Mouse (Mus musculus) forebrain, embryonic 12.5 days (tissue): ENCODE data around the gene Mapkapk3. TPM values are rescaled to one million over a fixed set of nuclear protein-coding genes. Genes with fewer than 3 reads are reported as not detected.

Source experiments
- ATAC-seq: fragments of 200-750 bp; cut with Nextera tagmentation; 2 replicates; pipeline ENCODE4 v1.8.0; 2017; ENCODE audit warnings: moderate TSS enrichment; ENCODE audit not compliant: low FRiP score
- H3K27ac ChIP-seq: fragments of 300-500 bp; sonication (generic); 2 replicates; pipeline ENCODE4 v1.5.1; 2016; ENCODE audit warnings: mild to moderate bottlenecking
- H3K27me3 ChIP-seq: fragments of 300-500 bp; sonication (generic); 2 replicates; pipeline ENCODE4 v1.6.1; 2016; ENCODE audit warnings: mild to moderate bottlenecking
- H3K36me3 ChIP-seq: fragments of 300-500 bp; sonication (generic); replicated peaks from 2 replicates; pipeline ENCODE4 v1.6.1; 2016; ENCODE audit warnings: mild to moderate bottlenecking
- H3K4me1 ChIP-seq: fragments of 300-500 bp; sonication (generic); 2 replicates; pipeline ENCODE4 v1.6.1; 2016
- H3K4me2 ChIP-seq: fragments of 300-500 bp; sonication (generic); 2 replicates; pipeline ENCODE4 v1.6.1; 2016; ENCODE audit warnings: mild to moderate bottlenecking, moderate library complexity
- H3K4me3 ChIP-seq: fragments of 300-500 bp; sonication (generic); replicated peaks from 2 replicates; pipeline ENCODE4 v1.5.1; 2016; ENCODE audit warnings: mild to moderate bottlenecking
- H3K9ac ChIP-seq: fragments of 300-500 bp; sonication (generic); 2 replicates; pipeline ENCODE4 v1.6.1; 2016; ENCODE audit warnings: mild to moderate bottlenecking
- H3K9me3 ChIP-seq: fragments of 300-500 bp; sonication (generic); 2 replicates; pipeline ENCODE4 v1.6.1; 2016
- WGBS: fragments of 180-500 bp; shearing (Covaris S2); methylation state at CpG from one replicate; pipeline ENCODE4 v1.1.7; 2016; 5-methylcytosine and 5-hydroxymethylcytosine counted together
- polyA plus RNA-seq: library from polyadenylated mRNA; unstranded; fragments of >200 nt; fragmentation: Nextera tagmentation; extraction: Ambion mirVana; gene quantifications from 2 replicates; pipeline ENCODE4 v1.2.1, GENCODE M21; 2016

The Mapkapk3 gene
- polyA plus RNA-seq, 1 experiment from 2014 or later = 3.7 TPM

DNA sequence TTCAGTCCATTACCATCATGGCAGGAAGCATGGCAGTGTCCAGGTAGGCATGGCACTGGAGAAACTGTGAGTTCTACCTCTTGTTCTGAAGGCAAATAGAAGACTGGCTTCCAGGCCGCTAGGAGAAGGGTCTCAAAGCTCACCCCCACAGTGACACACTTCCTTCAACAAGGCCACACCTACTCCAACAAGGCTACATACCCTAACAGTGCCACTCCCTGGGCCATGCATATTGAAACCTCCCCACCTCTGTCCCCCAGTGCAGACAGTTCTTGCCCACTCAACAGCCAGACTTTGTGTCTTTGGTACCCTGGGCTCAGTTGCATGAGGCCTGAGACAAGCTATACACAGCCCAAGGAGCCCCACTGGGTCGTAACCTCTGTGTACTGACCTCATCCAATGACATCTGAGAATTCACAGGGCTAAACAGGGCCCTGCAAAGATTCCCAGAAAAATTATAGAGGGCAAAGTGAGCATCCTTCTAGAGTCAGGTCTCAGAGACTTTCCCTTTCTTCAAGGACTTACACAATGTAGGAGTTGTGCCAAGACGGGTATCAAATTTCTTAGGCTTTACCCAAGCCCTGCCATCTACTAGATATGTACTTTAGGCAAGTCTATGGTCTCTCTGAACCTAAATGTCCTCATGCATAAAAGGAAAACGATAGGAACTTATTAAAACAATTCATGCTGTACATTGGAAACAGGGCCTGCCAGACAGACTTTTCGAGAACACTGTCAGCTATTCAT lies 8.3 kb downstream of the Mapkapk3 start:
- Histone ChIP-seq H3K9me3 (no peaks in the 10 kb centered on the region), H3K4me2 (no peak overlapping the region), H3K27ac (no peak overlapping the region), H3K27me3 (peaks cover 11% of the 10 kb centered on the region; the same call in 1 of the 2 replicates), H3K9ac (no peak overlapping the region), H3K36me3 (no peaks in the 10 kb centered on the region), H3K4me3 (no peak overlapping the region), H3K4me1 (peaks cover 23% of the 10 kb centered on the region)
- ATAC-seq = no peak
- 91% methylated on average over 5 of the region's 5 CpGs for WGBS

DNA sequence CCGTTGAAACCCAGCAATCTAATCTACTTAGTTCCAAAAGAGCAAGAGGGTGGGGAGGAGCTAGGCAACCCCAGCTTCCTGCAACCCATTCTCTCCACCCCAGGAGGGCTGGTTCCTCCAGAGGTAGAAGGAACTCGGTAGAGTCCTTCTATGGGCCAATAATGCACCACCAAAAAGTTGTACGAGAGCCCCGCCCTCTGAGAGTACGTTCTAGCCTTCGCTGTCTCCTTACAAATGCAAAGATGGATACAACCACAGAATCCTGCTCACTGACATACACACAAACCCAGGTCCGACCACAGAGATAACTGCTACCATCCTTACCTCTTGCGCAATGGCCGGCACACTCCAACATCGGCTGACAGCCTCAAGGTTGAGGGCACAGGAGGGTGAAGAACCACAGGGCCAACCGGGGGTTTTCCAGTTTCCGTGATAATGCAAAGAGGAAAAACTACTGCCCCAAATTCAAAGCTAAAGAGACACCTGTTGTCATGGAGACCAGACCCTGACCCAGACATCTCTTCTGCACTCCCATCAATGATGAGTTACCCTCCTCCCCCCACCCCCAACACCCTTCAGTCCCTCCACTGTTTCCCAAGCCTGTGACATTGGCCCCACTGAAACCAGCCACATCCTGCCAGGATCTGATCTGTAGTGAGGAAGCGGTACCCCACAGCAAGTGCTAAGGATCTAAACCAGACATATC lies 9.2 kb downstream of the Mapkapk3 start:
- Histone ChIP-seq H3K9me3 (no peaks in the 10 kb centered on the region), H3K27me3 (peaks cover 11% of the 10 kb centered on the region; the same call in 1 of the 2 replicates), H3K36me3 (no peaks in the 10 kb centered on the region), H3K27ac (no peak overlapping the region), H3K9ac (no peak overlapping the region), H3K4me2 (0 out of 2 replicates have a peak overlapping the region, but pooled peaks have one; percentile 4), H3K4me1 (peaks cover 23% of the 10 kb centered on the region), H3K4me3 (no peak overlapping the region)
- 49% methylated on average over 13 of the region's 13 CpGs for WGBS
- no peak for ATAC-seq

DNA sequence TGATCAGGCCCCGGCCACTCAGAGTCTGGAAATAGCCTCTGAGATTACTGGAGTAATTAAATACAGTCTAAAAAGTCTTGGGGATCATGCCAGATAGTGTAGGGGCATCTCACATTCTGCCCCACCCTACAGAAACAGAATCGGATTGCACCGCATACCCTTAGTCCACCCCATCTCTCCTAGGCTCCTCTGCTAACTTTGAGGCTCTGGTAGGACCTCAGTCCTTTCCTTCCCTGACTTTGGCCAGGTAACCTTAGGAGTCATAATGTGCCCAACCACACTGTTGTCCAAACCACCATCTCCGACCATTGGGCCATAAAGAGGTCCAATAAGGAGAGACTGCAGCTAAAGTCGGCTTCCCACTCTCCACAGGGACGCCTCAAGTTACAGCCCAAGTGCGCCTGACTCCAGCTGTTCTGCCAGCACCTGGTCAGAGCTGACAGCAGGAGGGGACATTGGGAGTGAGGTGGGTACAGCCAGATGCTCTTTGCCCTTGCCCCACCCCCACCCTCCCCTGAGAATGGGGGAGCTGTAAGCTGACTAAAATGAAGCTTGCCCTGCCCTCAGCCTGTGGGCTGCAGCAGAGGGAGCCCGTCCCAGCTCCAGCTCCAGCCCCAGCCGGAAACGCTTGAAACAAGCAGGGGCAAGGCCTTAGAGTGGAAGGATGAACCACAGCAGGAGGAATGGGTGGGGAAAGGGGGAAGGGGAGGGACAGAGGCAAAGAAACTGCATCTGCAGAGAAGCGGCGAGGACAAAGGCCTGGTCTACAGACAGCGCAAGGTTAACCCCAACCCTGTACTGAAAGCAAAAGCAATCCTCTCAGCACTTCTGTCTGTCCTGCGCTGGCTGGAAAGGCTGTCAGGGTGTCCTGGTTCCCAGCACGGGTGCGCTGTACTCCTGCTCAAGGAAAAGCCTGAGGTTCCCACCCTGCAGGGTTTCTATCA lies 10.0 kb downstream of the Mapkapk3 start:
- peaks cover 11% of the 10 kb centered on the region; the same call in 1 of the 2 replicates for H3K27me3 ChIP-seq
- 0 out of 2 replicates have a peak overlapping the region, but pooled peaks have one; percentile 4 for H3K4me2 ChIP-seq
- ATAC-seq = no peak
- no peak overlapping the region for H3K9ac ChIP-seq
- no peaks in the 10 kb centered on the region for H3K36me3 ChIP-seq
- peaks cover 20% of the 10 kb centered on the region for H3K4me1 ChIP-seq
- H3K9me3 ChIP-seq = no peaks in the 10 kb centered on the region
- 0 out of 2 replicates have a peak overlapping the region, but pooled peaks have one; percentile 11 for H3K27ac ChIP-seq
- H3K4me3 ChIP-seq = no peak overlapping the region
- WGBS = 29% methylated on average over 16 of the region's 16 CpGs

DNA sequence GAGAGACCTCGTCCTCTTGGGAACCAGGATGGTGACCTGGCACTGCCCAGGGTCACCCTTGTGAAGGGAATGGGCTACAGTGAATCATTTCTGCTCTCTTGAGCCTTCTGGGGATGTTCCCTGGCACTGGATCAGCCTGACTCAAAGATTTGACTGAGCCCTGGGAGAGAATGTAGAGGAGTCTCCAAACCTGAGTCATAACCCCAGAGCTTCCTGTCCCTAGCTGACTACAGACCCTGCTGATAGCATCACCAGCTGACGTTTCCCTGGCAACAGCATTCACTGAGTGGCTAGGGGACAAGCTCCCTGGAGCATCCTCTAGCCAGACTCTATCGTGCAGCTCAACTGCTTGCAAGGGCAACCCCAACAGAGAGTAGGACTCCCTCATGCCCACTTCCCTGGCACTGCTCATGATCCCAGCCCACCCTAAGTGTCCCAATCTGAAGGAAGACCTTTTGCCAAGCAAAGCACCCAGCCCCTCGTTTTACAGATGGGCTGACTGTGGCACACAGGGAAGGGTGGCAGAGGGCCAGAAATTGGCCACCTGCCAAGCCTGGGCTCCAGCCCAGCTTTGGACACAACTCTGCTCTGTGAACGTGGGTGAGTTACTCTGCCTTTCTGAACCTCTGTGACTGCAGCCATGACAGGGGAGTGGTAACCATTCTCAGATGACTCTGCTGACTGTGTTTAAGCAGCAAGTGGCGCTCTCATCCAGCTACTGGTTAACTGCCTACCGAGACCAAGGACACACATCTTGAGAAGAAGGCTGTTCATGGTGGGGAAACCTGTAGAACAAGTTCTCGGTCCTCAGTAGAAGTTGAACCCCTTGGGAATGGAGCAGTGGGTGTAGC lies 10.9 kb downstream of the Mapkapk3 start:
- Histone ChIP-seq H3K4me3 (no peak overlapping the region), H3K4me1 (peaks cover 20% of the 10 kb centered on the region), H3K9ac (no peak overlapping the region), H3K36me3 (no peaks in the 10 kb centered on the region), H3K27me3 (peaks cover 11% of the 10 kb centered on the region; the same call in 1 of the 2 replicates), H3K9me3 (no peaks in the 10 kb centered on the region), H3K27ac (no peak overlapping the region), H3K4me2 (no peak overlapping the region)
- WGBS = 61% methylated on average over 8 of the region's 8 CpGs
- ATAC-seq = no peak

DNA sequence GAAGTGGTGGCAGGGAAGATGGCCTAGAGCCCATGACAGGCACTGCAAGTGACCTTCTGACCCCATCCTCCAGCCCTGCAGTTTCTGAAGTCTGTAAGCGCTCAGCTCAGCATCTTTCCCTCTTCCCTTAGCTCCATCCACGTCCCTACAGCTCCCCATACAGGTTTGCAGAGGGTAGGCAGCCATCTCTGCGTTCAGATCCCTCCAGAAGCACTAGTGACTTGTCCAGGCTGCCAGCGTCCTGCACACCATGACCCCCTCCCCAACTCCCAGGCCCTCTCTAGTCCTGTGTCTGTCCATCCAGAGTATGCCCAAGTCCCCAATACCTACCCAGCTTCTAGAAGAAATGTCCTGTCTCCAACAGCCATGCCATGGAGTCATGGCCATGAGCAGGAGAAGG lies 11.6 kb downstream of the Mapkapk3 start:
- WGBS = 46% methylated on average over 4 of the region's 4 CpGs
- H3K9me3 ChIP-seq = no peaks in the 10 kb centered on the region
- ATAC-seq = no peak
- H3K27me3 ChIP-seq = peaks cover 11% of the 10 kb centered on the region; the same call in 1 of the 2 replicates
- H3K4me3 ChIP-seq = no peak overlapping the region
- H3K36me3 ChIP-seq = no peaks in the 10 kb centered on the region
- no peak overlapping the region for H3K4me2 ChIP-seq
- no peak overlapping the region for H3K9ac ChIP-seq
- H3K4me1 ChIP-seq = peaks cover 20% of the 10 kb centered on the region
- no peak overlapping the region for H3K27ac ChIP-seq

DNA sequence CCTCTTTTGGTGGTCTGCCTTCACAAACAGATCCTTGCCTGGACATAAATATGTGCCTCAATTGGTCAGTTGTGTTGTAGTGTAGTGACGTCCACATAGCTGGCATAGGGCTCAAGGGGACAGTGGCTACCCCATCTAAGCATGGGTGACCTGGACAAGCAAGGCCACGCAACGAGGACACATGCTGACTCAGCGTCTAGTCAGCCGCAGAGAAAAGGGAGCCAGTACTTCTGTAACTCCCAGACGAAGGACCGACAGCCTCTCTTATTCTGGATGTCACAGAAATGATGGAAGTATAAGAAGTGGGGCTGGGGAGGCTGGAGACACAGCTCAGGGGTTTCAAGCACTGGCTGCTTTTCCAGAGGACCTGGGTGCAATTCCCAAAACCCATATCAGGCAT lies 12.1 kb downstream of the Mapkapk3 start:
- no peak overlapping the region for H3K4me3 ChIP-seq
- no peak overlapping the region for H3K9ac ChIP-seq
- no peak for ATAC-seq
- H3K4me1 ChIP-seq = peaks cover 20% of the 10 kb centered on the region
- H3K27ac ChIP-seq = no peak overlapping the region
- no peaks in the 10 kb centered on the region for H3K36me3 ChIP-seq
- peaks cover 11% of the 10 kb centered on the region; the same call in 1 of the 2 replicates for H3K27me3 ChIP-seq
- 75% methylated on average over 7 of the region's 7 CpGs for WGBS
- H3K9me3 ChIP-seq = no peaks in the 10 kb centered on the region
- H3K4me2 ChIP-seq = no peak overlapping the region

DNA sequence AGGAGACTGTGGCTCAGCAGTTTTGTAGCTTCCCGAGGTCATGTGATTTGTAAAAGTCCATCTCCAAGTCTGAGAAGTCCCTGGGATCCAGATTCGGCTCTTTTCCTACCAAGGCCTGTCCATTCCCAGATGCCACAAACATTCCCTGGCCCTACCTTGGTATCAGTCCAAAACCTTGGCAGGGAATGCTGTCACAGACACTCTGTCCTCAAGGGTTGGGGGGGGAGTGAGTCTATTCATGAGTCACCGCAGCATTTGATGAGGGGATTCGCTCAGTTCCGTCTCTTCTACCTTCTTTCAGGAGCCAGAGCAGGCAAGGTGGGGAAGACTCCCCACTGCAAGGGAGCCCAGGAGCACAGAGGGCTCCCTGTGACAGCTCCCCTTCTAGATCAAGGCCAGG lies 14.0 kb downstream of the Mapkapk3 start:
- no peaks in the 10 kb centered on the region for H3K9me3 ChIP-seq
- H3K4me3 ChIP-seq = no peak overlapping the region
- no peak overlapping the region for H3K27ac ChIP-seq
- ATAC-seq = no peak
- no peak overlapping the region for H3K9ac ChIP-seq
- peaks cover 20% of the 10 kb centered on the region for H3K4me1 ChIP-seq
- no peaks in the 10 kb centered on the region for H3K36me3 ChIP-seq
- no peak overlapping the region for H3K4me2 ChIP-seq
- 90% methylated on average over 5 of the region's 5 CpGs for WGBS
- H3K27me3 ChIP-seq = peaks cover 11% of the 10 kb centered on the region; the same call in 1 of the 2 replicates

DNA sequence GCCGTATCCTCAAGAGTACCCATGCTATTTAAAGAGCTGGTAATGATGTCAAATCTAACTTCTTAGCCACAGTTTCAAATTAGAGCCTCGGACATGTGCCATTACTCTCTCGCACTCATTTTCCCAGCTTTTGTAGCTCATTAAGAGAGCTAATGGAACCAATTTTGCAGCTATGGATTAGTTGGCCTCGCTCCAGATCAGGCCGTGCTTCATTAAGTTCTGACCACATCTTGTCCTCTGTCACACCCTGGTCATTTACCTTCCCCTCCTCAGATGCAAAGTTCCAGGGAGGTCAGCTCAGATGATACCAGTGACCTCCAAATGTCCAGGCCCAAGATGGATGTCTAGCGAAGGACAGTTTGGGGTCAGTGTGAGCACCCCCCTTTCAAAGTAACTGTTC lies 14.9 kb downstream of the Mapkapk3 start:
- Histone ChIP-seq H3K4me1 (peaks cover 13% of the 10 kb centered on the region), H3K27me3 (peaks cover 6% of the 10 kb centered on the region; the same call in 1 of the 2 replicates), H3K36me3 (no peaks in the 10 kb centered on the region), H3K4me2 (no peak overlapping the region), H3K9me3 (no peaks in the 10 kb centered on the region), H3K4me3 (no peak overlapping the region), H3K27ac (no peak overlapping the region), H3K9ac (no peak overlapping the region)
- ATAC-seq = no peak
- 72% methylated on average over 6 of the region's 6 CpGs for WGBS

DNA sequence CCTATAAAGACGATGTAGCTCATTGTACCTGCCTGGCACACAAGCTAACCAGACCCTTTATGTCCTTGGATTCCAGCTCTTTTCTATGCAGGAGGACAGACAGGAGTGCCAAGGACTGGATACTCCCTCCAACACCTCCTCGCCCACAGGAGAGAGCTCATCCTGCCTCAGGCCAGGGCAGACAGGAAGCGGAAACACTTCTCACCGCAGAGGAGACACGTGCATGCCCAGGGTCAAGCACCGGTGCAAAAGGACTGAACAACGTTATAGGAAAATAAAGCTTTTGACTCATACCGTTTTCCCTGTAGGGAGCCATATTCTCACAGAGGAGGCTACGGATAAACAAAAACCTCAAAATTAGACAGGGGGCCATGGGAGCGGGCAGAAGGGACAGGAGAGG lies 16.5 kb downstream of the Mapkapk3 start:
- Histone ChIP-seq H3K4me1 (no peaks in the 10 kb centered on the region), H3K27ac (no peak overlapping the region)
- 76% methylated on average over 10 of the region's 10 CpGs for WGBS

DNA sequence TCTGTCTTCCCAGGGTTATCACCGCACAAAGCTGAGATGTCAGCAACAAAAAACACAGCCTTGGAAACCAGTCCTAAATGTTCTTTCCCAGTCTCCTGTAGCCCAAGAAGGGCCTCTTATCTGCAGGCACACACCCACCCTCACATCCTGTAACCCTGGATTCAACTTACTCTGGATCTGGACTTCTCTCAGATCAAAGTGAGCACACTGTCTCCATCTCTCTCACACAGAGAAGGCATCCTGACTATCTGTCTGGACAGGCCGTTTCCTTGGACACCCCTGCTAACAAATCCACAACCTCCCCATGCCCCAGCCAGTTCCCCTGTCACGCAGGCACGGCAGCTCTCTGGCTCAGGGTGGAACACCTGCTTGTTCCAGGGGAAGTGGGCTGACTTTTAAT lies 17.4 kb downstream of the Mapkapk3 start:
- no peaks in the 10 kb centered on the region for H3K36me3 ChIP-seq
- H3K4me2 ChIP-seq = no peak overlapping the region
- H3K4me3 ChIP-seq = no peak overlapping the region
- no peaks in the 10 kb centered on the region for H3K4me1 ChIP-seq
- H3K9ac ChIP-seq = no peak overlapping the region
- WGBS = 86% methylated on average over 4 of the region's 4 CpGs
- H3K27ac ChIP-seq = no peak overlapping the region
- no peaks in the 10 kb centered on the region for H3K9me3 ChIP-seq
- H3K27me3 ChIP-seq = no peaks in the 10 kb centered on the region
- ATAC-seq = no peak

More for the DNA sequence above, 16.5 kb downstream of the Mapkapk3 start:
- no peaks in the 10 kb centered on the region for H3K36me3 ChIP-seq
- no peak for ATAC-seq
- peaks cover 1% of the 10 kb centered on the region; the same call in 1 of the 2 replicates for H3K27me3 ChIP-seq
- H3K4me3 ChIP-seq = no peak overlapping the region
- H3K9ac ChIP-seq = no peak overlapping the region
- H3K9me3 ChIP-seq = no peaks in the 10 kb centered on the region
- H3K4me2 ChIP-seq = no peak overlapping the region

DNA sequence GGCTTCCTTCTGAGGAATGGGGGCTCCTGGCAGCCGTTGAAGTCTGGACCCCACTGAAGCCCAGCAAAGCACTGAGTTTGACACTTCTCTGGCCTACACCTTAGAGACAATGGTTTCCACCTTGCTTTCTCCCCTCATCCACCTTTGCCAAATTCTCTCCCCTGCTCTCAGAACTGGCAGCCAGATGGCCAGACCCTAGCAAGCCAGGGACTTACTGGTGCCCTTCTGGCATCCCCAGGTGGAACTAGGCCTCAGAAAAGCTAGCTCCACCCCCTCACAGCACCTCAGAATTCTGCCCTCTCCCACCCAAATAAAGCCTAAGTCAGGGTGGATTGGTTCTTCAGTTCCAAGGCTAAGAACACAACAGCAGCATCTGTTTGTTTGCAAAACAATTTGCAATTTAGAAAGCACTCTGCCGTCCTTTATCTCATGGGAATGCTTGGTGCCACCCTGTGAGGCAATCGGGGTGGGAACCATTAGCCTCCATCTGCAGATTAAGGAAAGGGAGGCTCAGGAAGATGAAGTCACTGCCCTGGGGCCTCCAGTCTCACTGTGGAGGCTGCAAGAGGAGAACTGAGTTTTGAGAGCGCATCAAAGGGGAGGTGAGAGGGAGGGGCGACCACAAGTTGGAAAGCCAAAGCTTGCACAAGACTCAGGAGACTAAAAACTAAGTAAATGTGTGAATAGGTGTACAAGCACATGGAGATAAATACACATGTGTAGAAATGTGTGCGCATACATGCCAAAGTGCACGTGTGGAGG lies 18.3 kb downstream of the Mapkapk3 start:
- no peaks in the 10 kb centered on the region for H3K4me1 ChIP-seq
- WGBS = 82% methylated on average over 7 of the region's 7 CpGs
- H3K4me2 ChIP-seq = no peak overlapping the region
- H3K36me3 ChIP-seq = no peaks in the 10 kb centered on the region
- no peak overlapping the region for H3K9ac ChIP-seq
- H3K9me3 ChIP-seq = no peaks in the 10 kb centered on the region
- H3K4me3 ChIP-seq = no peak overlapping the region
- no peaks in the 10 kb centered on the region for H3K27me3 ChIP-seq
- no peak overlapping the region for H3K27ac ChIP-seq
- no peak for ATAC-seq
